Mouse (Mus musculus) heart, postnatal 0 days (tissue): Measurements from ENCODE around the gene Gm37240. TPM values are rescaled to one million over a fixed set of nuclear protein-coding genes. Genes with fewer than 3 reads are reported as not detected.

Source experiments
- ATAC-seq: fragments of 200-750 bp; cut with Nextera tagmentation; 2 replicates; pipeline ENCODE4 v1.8.0; 2017; ENCODE audit warnings: low read depth, moderate number of reproducible peaks, moderate library complexity; ENCODE audit not compliant: insufficient read depth
- DNase-seq: peaks from one replicate; pipeline ENCODE4 v3.0.0-alpha.2; 2016; ENCODE audit warnings: low spot score
- H3K27ac ChIP-seq: fragments of 300-500 bp; sonication (generic); 2 replicates; pipeline ENCODE4 v1.5.1; 2014; ENCODE audit warnings: low read depth, mild to moderate bottlenecking
- H3K27me3 ChIP-seq: fragments of 300-500 bp; sonication (generic); 2 replicates; pipeline ENCODE4 v1.6.1; 2014; ENCODE audit warnings: low read length, mixed read lengths; ENCODE audit not compliant: control insufficient read depth, insufficient read depth
- H3K36me3 ChIP-seq: fragments of 300-500 bp; sonication (generic); replicated peaks from 2 replicates; pipeline ENCODE4 v1.6.1; 2014; ENCODE audit warnings: low read length, mixed read lengths; ENCODE audit not compliant: control insufficient read depth, insufficient read depth
- H3K4me1 ChIP-seq: fragments of 300-500 bp; sonication (generic); 2 replicates; pipeline ENCODE4 v1.6.1; 2014; ENCODE audit warnings: antibody characterized with exemption; ENCODE audit not compliant: control insufficient read depth, insufficient read depth
- H3K4me2 ChIP-seq: fragments of 300-500 bp; sonication (generic); 2 replicates; pipeline ENCODE4 v1.6.1; 2014; ENCODE audit warnings: low read depth, mild to moderate bottlenecking, low read length, moderate library complexity
- H3K4me3 ChIP-seq: fragments of 300-500 bp; sonication (generic); 2 replicates; pipeline ENCODE4 v1.5.1; 2014; ENCODE audit warnings: low read depth, low read length
- H3K9ac ChIP-seq: fragments of 300-500 bp; sonication (generic); replicated peaks from 2 replicates; pipeline ENCODE4 v1.6.1; 2014; ENCODE audit warnings: low read depth, low read length, mixed read lengths
- H3K9me3 ChIP-seq: fragments of 300-500 bp; sonication (generic); replicated peaks from 2 replicates; pipeline ENCODE4 v1.6.1; 2016; ENCODE audit warnings: low read length; ENCODE audit not compliant: control insufficient read depth
- CTCF ChIP-seq: IDR thresholded peaks from 2 replicates; pipeline ENCODE4 v1.5.1; 2016; ENCODE audit warnings: antibody characterized with exemption, control low read depth, low read depth
- EP300 ChIP-seq: IDR thresholded peaks from 2 replicates; pipeline ENCODE4 v1.6.1; 2016; ENCODE audit warnings: antibody characterized with exemption, low read depth
- WGBS: fragments of 180-500 bp; shearing (Covaris S2); extraction: QIAGEN DNeasy Blood & Tissue Kit; methylation state at CpG from one replicate; pipeline ENCODE4 v1.1.7; 2014; 5-methylcytosine and 5-hydroxymethylcytosine counted together
- polyA plus RNA-seq: library from polyadenylated mRNA; unstranded; fragments of >200 nt; fragmentation: Nextera tagmentation; extraction: Ambion mirVana; gene quantifications from 2 replicates; pipeline ENCODE4 v1.2.1, GENCODE M21; 2015
- total RNA-seq: library from RNA; depleted of rRNA; stranded (reverse); fragments of >200 nt; gene quantifications from 2 replicates; pipeline ENCODE4 v1.2.3, GENCODE M21; 2014; ENCODE audit warnings: low replicate concordance

Gene Gm37240
- total and polyA plus RNA-seq, 2 experiments from 2014 or later, result 21.7 to 72.1 TPM

DNA sequence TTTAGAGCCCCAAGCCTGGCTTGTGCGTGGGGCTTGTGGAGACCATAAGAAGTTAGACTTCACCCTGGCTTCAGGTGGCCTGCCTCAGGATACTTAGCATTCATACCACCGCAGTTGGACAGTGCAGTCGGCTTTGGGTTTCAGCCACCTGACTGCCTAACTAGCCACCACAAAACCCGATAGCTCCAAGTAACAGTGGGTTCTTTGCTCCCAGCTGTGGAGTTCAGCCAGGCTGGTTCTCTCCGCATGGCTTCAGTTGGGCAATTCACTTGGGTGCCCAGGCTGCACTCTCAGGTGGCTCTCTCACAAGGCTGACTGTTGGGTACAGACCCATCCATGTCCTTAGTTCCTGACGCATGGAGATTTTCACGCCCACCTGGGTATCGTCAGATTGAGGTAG lies 1177.4 kb downstream of the Gm37240 start:
- DNase-seq, result no peak
- no peaks in the 10 kb centered on the region for H3K4me1 ChIP-seq
- H3K9me3 ChIP-seq, result peaks cover 5% of the 10 kb centered on the region; the same call in 1 of the 2 replicates
- no peak for ATAC-seq
- no peak overlapping the region for H3K4me2 ChIP-seq
- H3K4me3 ChIP-seq, result no peak overlapping the region
- no peaks in the 10 kb centered on the region for H3K36me3 ChIP-seq
- no peaks in the 10 kb centered on the region for H3K27me3 ChIP-seq
- H3K9ac ChIP-seq, result no peak overlapping the region
- no peak overlapping the region for H3K27ac ChIP-seq
- TF ChIP-seq CTCF, result no peak
- TF ChIP-seq EP300, result no peak
- 95% methylated on average over 8 of the region's 8 CpGs for WGBS

DNA sequence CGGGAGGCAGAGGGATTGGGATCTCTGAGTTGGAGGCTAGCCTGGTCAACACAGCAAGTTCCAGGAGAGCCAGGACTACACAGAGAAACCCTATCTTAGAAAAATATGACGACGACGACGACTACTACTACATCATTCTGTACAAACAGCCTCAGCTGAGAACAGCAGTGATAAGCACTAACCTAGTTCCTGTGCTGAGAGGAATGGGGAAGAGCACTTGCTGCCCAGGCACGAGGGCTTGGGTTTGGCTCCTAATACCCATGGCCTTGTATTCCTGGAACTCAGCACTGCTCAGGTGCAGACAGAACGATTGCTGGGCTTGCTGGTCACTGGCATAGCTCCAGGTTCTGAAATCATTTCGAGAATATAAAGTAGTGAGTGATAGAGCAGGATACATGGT lies 1178.2 kb downstream of the Gm37240 start:
- Histone ChIP-seq H3K27me3 (no peaks in the 10 kb centered on the region), H3K9me3 (peaks cover 5% of the 10 kb centered on the region; the same call in 1 of the 2 replicates), H3K27ac (peak overlapping the region; percentile 30; the same call in 1 of the 2 replicates), H3K4me1 (no peaks in the 10 kb centered on the region), H3K36me3 (no peaks in the 10 kb centered on the region), H3K9ac (no peak overlapping the region), H3K4me2 (no peak overlapping the region), H3K4me3 (no peak overlapping the region)
- 17% methylated on average over 8 of the region's 8 CpGs for WGBS
- ATAC-seq (peak; percentile 47), DNase-seq (no peak)
- TF ChIP-seq EP300, result no peak
- TF ChIP-seq CTCF, result no peak

DNA sequence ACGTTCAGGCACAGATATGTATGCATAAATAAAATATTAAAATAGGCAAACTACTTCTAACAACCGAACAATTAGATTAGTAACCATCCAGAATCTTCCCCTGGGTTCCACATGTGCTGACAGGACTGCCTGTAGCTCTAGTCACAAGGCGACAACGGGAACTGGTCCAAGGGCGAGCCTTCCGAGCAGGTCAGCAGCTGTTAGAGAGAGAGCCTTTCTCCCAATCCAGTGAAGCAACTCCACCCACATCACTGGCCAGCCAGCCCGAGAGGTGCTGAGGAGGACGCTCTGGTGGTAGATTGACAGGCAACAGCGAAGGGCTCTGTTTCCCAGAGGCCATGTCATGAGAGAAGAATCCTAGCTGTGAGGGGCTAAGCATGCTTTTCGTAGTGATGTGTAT lies 1178.8 kb downstream of the Gm37240 start:
- Histone ChIP-seq H3K4me1 (no peaks in the 10 kb centered on the region), H3K4me2 (no peak overlapping the region), H3K36me3 (no peaks in the 10 kb centered on the region), H3K9me3 (peaks cover 5% of the 10 kb centered on the region; the same call in 1 of the 2 replicates), H3K4me3 (no peak overlapping the region), H3K27me3 (no peaks in the 10 kb centered on the region), H3K27ac (no peak overlapping the region), H3K9ac (no peak overlapping the region)
- ATAC-seq, result peak; percentile 93
- 28% methylated on average over 10 of the region's 10 CpGs for WGBS
- DNase-seq, result peak; percentile 61
- no peak for TF ChIP-seq CTCF
- peak; percentile 39; the same call in 1 of the 2 replicates for TF ChIP-seq EP300

DNA sequence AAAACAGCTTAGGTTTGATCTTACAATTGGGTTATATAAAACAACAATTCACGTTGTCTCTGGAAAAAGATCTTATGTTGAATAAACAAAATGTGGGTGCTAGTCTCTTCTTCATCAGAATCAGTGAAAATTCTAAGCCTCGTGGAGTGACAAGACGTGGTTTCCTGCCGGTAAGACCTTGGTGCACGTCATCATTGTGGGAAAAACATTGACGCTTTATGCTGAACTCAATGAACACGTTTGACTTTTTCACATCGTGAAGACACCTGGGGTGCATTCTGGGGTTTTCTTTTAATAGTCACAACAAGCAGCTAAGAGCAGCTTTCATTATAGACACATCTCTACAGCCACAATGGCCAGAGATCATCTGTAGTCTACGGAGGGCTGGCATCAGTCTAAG lies 1182.1 kb downstream of the Gm37240 start:
- no peak overlapping the region for H3K27ac ChIP-seq
- H3K9ac ChIP-seq, result no peak overlapping the region
- WGBS, result 81% methylated on average over 9 of the region's 9 CpGs
- DNase-seq, result no peak
- no peaks in the 10 kb centered on the region for H3K36me3 ChIP-seq
- no peak for TF ChIP-seq EP300
- TF ChIP-seq CTCF, result no peak
- H3K4me1 ChIP-seq, result no peaks in the 10 kb centered on the region
- no peak overlapping the region for H3K4me3 ChIP-seq
- no peak for ATAC-seq
- H3K4me2 ChIP-seq, result no peak overlapping the region
- H3K9me3 ChIP-seq, result peaks cover 5% of the 10 kb centered on the region; the same call in 1 of the 2 replicates
- no peaks in the 10 kb centered on the region for H3K27me3 ChIP-seq

DNA sequence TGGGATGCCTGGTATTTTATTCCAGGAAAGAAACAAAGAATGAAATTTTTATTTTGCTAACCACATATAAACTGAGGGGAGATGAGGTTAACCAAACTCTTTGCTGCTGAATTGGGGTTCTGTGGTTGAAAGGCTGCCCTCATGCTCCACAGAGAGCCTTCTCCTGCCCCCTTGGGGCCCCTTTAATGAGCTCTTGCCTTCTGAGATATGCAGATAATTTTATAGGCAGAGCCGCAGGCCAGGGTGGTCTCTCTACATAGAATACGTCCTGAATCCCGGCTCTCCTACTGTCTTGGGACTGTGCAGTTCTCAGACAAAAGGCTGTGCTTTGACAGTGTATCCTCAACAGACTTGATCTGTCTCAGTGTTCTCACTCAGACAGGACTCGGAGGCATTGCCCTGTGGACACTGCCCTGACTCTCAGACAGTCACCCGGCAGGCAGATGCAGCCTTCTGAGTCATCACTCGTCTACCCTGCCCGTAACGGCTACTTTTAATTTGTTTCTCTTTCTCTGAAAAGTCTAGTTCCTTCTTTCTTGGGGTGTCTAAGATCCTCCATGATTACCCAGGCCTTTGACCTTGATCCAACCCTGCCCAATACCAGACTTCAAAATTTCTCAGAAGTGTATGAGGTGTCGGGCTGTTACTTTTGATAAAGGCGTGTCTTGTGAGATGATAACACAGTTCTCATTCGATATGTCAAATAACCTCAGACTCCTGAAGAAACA lies 1184.1 kb downstream of the Gm37240 start:
- no peaks in the 10 kb centered on the region for H3K27me3 ChIP-seq
- H3K36me3 ChIP-seq, result no peaks in the 10 kb centered on the region
- peaks cover 5% of the 10 kb centered on the region; the same call in 1 of the 2 replicates for H3K9me3 ChIP-seq
- H3K4me3 ChIP-seq, result no peak overlapping the region
- no peak overlapping the region for H3K4me2 ChIP-seq
- H3K9ac ChIP-seq, result no peak overlapping the region
- TF ChIP-seq CTCF (no peak), EP300 (no peak)
- no peaks in the 10 kb centered on the region for H3K4me1 ChIP-seq
- no peak for DNase-seq
- WGBS, result 66% methylated on average over 11 of the region's 11 CpGs
- H3K27ac ChIP-seq, result no peak overlapping the region
- no peak for ATAC-seq

- ATAC-seq (no peak), DNase-seq (no peak)
- Histone ChIP-seq H3K9ac (no peak overlapping the region), H3K36me3 (no peaks in the 10 kb centered on the region), H3K4me2 (no peak overlapping the region), H3K9me3 (peaks cover 2% of the 10 kb centered on the region; the same call in 1 of the 2 replicates), H3K4me1 (no peaks in the 10 kb centered on the region), H3K4me3 (no peak overlapping the region), H3K27ac (no peak overlapping the region), H3K27me3 (no peaks in the 10 kb centered on the region)
- WGBS, result 72% methylated on average over 5 of the region's 5 CpGs
- TF ChIP-seq EP300, result no peak
- TF ChIP-seq CTCF, result no peak
Observed at GRCm38 (mm10) chr3:84701964-84702363, 1185.4 kb downstream of the Gm37240 start.
